Mouse (Mus musculus) thymus, adult 2 months (tissue): Measurements from ENCODE around the gene Tmsb10.

Experiments
- CTCF ChIP-seq: fragments of 200-500 bp; IDR thresholded peaks from 2 replicates; pipeline ENCODE4 v1.5.1; 2012; ENCODE audit warnings: mild to moderate bottlenecking, control low read depth, low read length, moderate library complexity, borderline replicate concordance; ENCODE audit not compliant: control insufficient read depth, poor library complexity, insufficient read depth; ENCODE audit errors: extremely low read depth
- POLR2A ChIP-seq: fragments of 200-500 bp; IDR thresholded peaks from 2 replicates; pipeline ENCODE4 v1.6.1; 2012; ENCODE audit warnings: mild to moderate bottlenecking, low read length, control low read depth, moderate library complexity; ENCODE audit not compliant: control insufficient read depth, poor library complexity, insufficient read depth; ENCODE audit errors: extremely low read depth

DNA sequence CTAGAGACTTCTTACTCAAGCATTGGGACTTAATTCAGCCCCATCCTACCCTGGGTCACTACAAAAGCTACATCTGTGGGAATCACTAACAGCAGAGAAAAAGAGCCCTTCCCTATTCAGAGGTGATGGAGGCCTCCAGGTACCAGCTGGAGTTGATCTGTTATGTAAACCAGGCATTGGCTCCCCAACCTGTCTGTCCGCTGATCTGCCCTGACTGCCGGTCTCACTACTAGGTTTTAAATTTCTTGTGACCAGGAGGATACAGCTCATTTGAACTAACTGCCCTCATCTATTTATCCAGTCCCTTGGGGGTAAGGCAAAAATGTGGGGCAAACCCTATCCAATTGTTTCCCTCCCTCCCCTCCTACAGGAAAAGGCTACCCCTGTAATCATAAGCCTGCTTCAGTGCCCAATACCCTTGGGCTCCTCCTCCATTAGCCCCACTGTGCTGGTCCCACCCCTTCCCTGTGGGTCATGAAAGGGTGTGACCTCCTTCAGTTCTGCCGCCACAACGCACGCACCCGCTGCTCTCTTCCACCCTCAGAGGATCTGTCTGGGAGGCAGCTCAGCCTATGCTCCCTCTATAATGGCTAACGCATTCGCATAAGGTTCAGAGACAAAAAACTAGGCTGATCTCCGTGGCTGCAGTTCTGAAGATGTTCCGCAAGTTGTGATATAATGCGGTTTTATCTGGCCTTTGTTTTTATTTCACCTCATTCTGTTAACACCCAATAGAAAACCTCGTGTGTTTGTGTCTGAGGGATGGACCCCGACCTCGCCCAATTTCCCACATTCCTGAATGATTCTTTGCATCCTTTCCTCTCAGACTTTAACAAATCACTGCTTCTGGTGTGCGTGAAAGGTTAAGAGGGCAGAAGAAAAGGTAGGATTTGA lies 2.1 kb downstream of the Tmsb10 start:
- TF ChIP-seq CTCF (no peak), POLR2A (0 out of 2 replicates have a peak, but pooled peaks have one; percentile 28)
